Mouse (Mus musculus) megakaryocyte, embryonic 14.5 days (primary cell): Measurements from ENCODE around the gene Tmem254b. TPM values are rescaled to one million over a fixed set of nuclear protein-coding genes. Genes with fewer than 3 reads are reported as not detected.

Source experiments
- polyA plus RNA-seq: library from polyadenylated mRNA; stranded (reverse); fragments of >175 nt; gene quantifications from 2 replicates; pipeline ENCODE4 v1.2.3, GENCODE M21; 2012; ENCODE audit warnings: low replicate concordance; ENCODE audit not compliant: insufficient read depth

Tmem254b gene
- polyA plus RNA-seq, 1 experiment = 2.4 TPM

Other genes with a start within 250 kb of the Tmem254b start
- gene Duxbl1, start 228.5 kb downstream of the Tmem254b start, polyA plus RNA-seq = not detected in 2 replicates
- not detected in 2 replicates for gene Gm9780, start 164.3 kb downstream of the Tmem254b start, polyA plus RNA-seq
- 10.8 and 15.7 TPM in 2 replicates for gene Tmem254c, start 139.7 kb downstream of the Tmem254b start, polyA plus RNA-seq
- gene Cphx2, start 125.5 kb downstream of the Tmem254b start, polyA plus RNA-seq = not detected in 2 replicates
- not detected in 2 replicates for gene Cphx3, start 124.7 kb downstream of the Tmem254b start, polyA plus RNA-seq
- gene Duxbl2, start 88.7 kb downstream of the Tmem254b start, polyA plus RNA-seq = not detected in 2 replicates
- gene Plac9b, start 24.6 kb downstream of the Tmem254b start, polyA plus RNA-seq = not detected in 2 replicates
- not detected in 2 replicates for gene Duxbl3, start 50.9 kb upstream of the Tmem254b start, polyA plus RNA-seq